Mouse (Mus musculus) erythroblast, embryonic 14.5 days (primary cell): Measurements from ENCODE around the gene Grik4.

Source experiments
- GATA1 ChIP-seq: IDR thresholded peaks from 2 replicates; pipeline ENCODE4 v1.6.1; 2012; ENCODE audit warnings: low read length, inconsistent platforms, mixed read lengths
- TAL1 ChIP-seq: IDR thresholded peaks from 3 replicates; pipeline ENCODE4 v1.6.1; 2012; ENCODE audit warnings: low read length, inconsistent platforms, mixed read lengths

DNA sequence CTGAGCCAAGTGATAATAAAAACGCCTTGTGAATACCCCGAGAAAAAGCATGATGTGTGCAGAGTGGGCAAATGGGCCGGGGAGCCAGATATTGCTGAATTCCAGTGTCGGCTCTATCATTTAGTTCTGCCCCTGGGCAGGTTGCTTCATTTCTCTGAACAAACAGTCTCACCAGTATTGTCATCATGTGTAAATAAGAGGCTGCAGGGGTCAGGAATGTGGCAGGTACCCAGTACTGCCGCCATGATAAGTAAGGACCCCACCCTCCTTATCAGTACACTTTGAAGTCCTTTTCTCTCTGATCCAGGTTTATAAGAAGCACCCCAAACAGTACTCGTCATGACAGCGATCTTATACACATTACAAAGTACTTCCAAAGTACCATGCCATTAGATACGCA, 230.4 kb downstream of the Grik4 start:
- TF ChIP-seq GATA1 (no peak), TAL1 (no peak)
